Mouse (Mus musculus) kidney, adult 9 months (tissue): Measurements from ENCODE around the gene Htt.

Experiments
- DNase-seq: peaks from one replicate; pipeline ENCODE4 v3.0.0; 2022

The Htt gene

GRCm38 (mm10) chr5:34931516-34932457 is 170.2 kb downstream of the Htt start:
- no peak for DNase-seq

GRCm38 (mm10) chr5:34932458-34932806 is 170.9 kb downstream of the Htt start:
- DNase-seq: no peak

GRCm38 (mm10) chr5:34933461-34933860 is 171.9 kb downstream of the Htt start:
- DNase-seq: no peak

- DNase-seq: no peak
Measured at GRCm38 (mm10) chr5:34941710-34942470, 180.3 kb downstream of the Htt start.

- DNase-seq: no peak
Measured at GRCm38 (mm10) chr5:34943428-34943827, 181.9 kb downstream of the Htt start.

- DNase-seq: peak; percentile 86
Measured at GRCm38 (mm10) chr5:34948861-34949760, 187.6 kb downstream of the Htt start, which contains the start of gene Rgs12. TSS of gene Rgs12 (plus strand) at chr5:34949445.

- no peak for DNase-seq
Measured at GRCm38 (mm10) chr5:34949769-34950211, 188.2 kb downstream of the Htt start.

- DNase-seq: no peak
Measured at GRCm38 (mm10) chr5:34950486-34951160, 189.1 kb downstream of the Htt start.

GRCm38 (mm10) chr5:34951161-34951834 is 189.8 kb downstream of the Htt start:
- peak; percentile 55 for DNase-seq

GRCm38 (mm10) chr5:34954508-34954907 is 193.0 kb downstream of the Htt start:
- no peak for DNase-seq

GRCm38 (mm10) chr5:34955630-34956029 is 194.1 kb downstream of the Htt start:
- DNase-seq: peak; percentile 14

GRCm38 (mm10) chr5:34956151-34956550 is 194.6 kb downstream of the Htt start:
- no peak for DNase-seq

GRCm38 (mm10) chr5:34957015-34957414 is 195.5 kb downstream of the Htt start:
- no peak for DNase-seq

GRCm38 (mm10) chr5:34960021-34960420 is 198.5 kb downstream of the Htt start:
- DNase-seq: no peak
